Mouse (Mus musculus): ENCODE results near the gene Brap.

Gene Brap

GRCm38 (mm10) chr5:121714331-121714730 is 54.0 kb downstream of the Brap start:
- in situ Hi-C loops (cut with MboI, MseI): no loop called here

- in situ Hi-C loops (cut with MboI, MseI): no loop called here
Measured at GRCm38 (mm10) chr5:121714928-121715327, 54.6 kb downstream of the Brap start.

- in situ Hi-C loops (cut with MboI, MseI): no loop called here
Measured at GRCm38 (mm10) chr5:121718462-121718861, 58.1 kb downstream of the Brap start.

GRCm38 (mm10) chr5:121720888-121721585 is 60.7 kb downstream of the Brap start:
- in situ Hi-C loops (cut with MboI, MseI): no loop called here

GRCm38 (mm10) chr5:121721841-121722240 is 61.5 kb downstream of the Brap start:
- in situ Hi-C loops (cut with MboI, MseI): no loop called here

- in situ Hi-C loops (cut with MboI, MseI): loop anchor here (5.0 kb wide), 1 partner anchor 88 kb away; no protein-coding TSS in a partner anchor
Measured at GRCm38 (mm10) chr5:121724678-121725077, 64.3 kb downstream of the Brap start.

GRCm38 (mm10) chr5:121730057-121730456 is 69.7 kb downstream of the Brap start:
- in situ Hi-C loops (cut with MboI, MseI): no loop called here

- in situ Hi-C loops (cut with MboI, MseI): no loop called here
Measured at GRCm38 (mm10) chr5:121736641-121737040, 76.3 kb downstream of the Brap start.
